Mouse (Mus musculus) small intestine, adult 2 months (tissue): Measurements from ENCODE around the gene Acsm1.

ENCODE experiments used
- CTCF ChIP-seq: fragments of 200-500 bp; IDR thresholded peaks from 2 replicates; pipeline ENCODE4 v1.5.1; 2012; ENCODE audit warnings: low read depth, mild to moderate bottlenecking, control low read depth, inconsistent platforms, low read length, moderate library complexity, mixed read lengths; ENCODE audit not compliant: insufficient replicate concordance, insufficient read length; ENCODE audit errors: extremely low read depth
- POLR2A ChIP-seq: fragments of 200-500 bp; IDR thresholded peaks from 2 replicates; pipeline ENCODE4 v1.6.1; 2012; ENCODE audit warnings: low read depth, mild to moderate bottlenecking, control low read depth, inconsistent platforms, low read length, moderate library complexity

GRCm38 (mm10) chr7:119682699-119683098 is 75.9 kb downstream of the Acsm1 start:
- TF ChIP-seq POLR2A (no peak), CTCF (no peak)
